Mouse (Mus musculus): ENCODE measurements around the gene Prokr2. TPM values are rescaled to one million over a fixed set of nuclear protein-coding genes. Genes with fewer than 3 reads are reported as not detected.

Prokr2 gene
- polyA plus RNA-seq, 1 experiment, result not detected

DNA sequence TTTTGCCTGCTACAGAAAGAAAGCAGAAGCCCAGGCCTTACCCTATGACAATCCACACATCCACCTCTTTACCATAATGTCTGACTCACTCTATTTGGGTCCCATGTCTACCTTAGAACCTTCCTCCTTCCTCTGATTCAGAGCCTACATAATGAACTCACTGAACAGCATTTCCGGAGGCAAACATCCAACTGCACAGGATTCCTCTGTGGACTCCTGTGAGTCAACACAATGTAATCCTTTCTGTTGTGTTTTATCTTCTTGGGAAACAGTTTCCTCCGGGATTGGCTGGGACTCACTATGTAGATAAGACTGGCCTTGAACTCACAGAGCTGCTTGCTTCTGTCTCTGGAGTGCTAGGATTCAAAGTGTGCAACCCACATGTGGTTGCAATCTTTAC is 44.9 kb downstream of the Prokr2 start:
- H3K4me3 ChIP-seq, result no peak overlapping the region
- H3ac ChIP-seq (ENCODE audit: control insufficient read depth, insufficient read length), result no peak overlapping the region
- no peaks in the 10 kb centered on the region for H3K36me3 ChIP-seq (ENCODE audit: control insufficient read depth, insufficient read depth)
- H3K27me3 ChIP-seq (ENCODE audit: control insufficient read depth, insufficient read depth, insufficient read length), result no peaks in the 10 kb centered on the region
- H3K4me2 ChIP-seq (ENCODE audit: low read depth), result no peak overlapping the region
- no peaks in the 10 kb centered on the region for H3K79me2 ChIP-seq (ENCODE audit: control insufficient read depth, insufficient read depth)
- no peak for TF ChIP-seq E2F4 (IDR thresholded peaks at IDR 0.05; ENCODE audit: insufficient read depth)
- TF ChIP-seq POLR2A (IDR thresholded peaks at IDR 0.05; ENCODE audit: insufficient read length, low read depth), result no peak
- TF ChIP-seq TCF3 (IDR thresholded peaks at IDR 0.05; ENCODE audit: insufficient read length, low read depth), result no peak
- no peak for TF ChIP-seq POLR2AphosphoS2 (IDR thresholded peaks at IDR 0.05; ENCODE audit: insufficient read length, low read depth)
- TF ChIP-seq MYOG (IDR thresholded peaks at IDR 0.05; ENCODE audit: control insufficient read depth in 1 of 3, insufficient read depth in 1 of 3, insufficient read length in 2 of 3, low read depth in 2 of 3), result no peak
- TF ChIP-seq USF1 (IDR thresholded peaks at IDR 0.05; ENCODE audit: low read depth), result no peak
- TF ChIP-seq REST (IDR thresholded peaks at IDR 0.05; ENCODE audit: insufficient read depth, insufficient read length), result no peak
- TF ChIP-seq TCF12 (IDR thresholded peaks at IDR 0.05; ENCODE audit: insufficient read depth, poor library complexity, severe bottlenecking), result no peak
- TF ChIP-seq CEBPB (IDR thresholded peaks at IDR 0.05; ENCODE audit: insufficient read depth, poor library complexity, severe bottlenecking), result no peak
- no peak for TF ChIP-seq MYOD1 (IDR thresholded peaks at IDR 0.05; ENCODE audit: control insufficient read depth in 1 of 3, insufficient read length in 2 of 3, low read depth in 2 of 3)
- no peak for TF ChIP-seq MAX (IDR thresholded peaks at IDR 0.05; ENCODE audit: low read depth)
- TF ChIP-seq SRF (IDR thresholded peaks at IDR 0.05; ENCODE audit: control insufficient read depth, insufficient read length, low read depth), result no peak

DNA sequence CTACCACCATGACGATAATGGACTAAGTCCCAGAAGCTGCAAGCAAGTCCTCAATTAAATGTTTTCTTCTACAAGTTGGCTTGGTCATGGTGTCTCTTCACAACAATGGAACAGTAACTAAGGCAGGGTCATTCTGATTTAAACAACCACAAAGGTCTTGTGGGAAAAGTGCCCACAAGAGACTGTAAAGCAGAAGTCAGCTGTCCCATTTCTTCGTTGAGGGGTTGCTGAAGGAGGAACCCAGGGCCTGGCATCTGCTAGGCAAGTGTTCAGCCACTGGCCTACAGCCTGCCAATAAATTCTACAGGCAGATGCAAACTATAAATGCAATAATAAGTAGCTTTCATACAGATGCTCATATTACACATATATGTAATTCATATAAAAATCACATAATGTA is 48.0 kb downstream of the Prokr2 start:
- no peak overlapping the region for H3ac ChIP-seq (ENCODE audit: control insufficient read depth, insufficient read length)
- H3K27me3 ChIP-seq (ENCODE audit: control insufficient read depth, insufficient read depth, insufficient read length), result no peaks in the 10 kb centered on the region
- H3K4me2 ChIP-seq (ENCODE audit: low read depth), result no peak overlapping the region
- TF ChIP-seq POLR2A (IDR thresholded peaks at IDR 0.05; ENCODE audit: insufficient read length, low read depth) (no peak), POLR2AphosphoS2 (IDR thresholded peaks at IDR 0.05; ENCODE audit: insufficient read length, low read depth) (no peak), SRF (IDR thresholded peaks at IDR 0.05; ENCODE audit: control insufficient read depth, insufficient read length, low read depth) (no peak), CEBPB (IDR thresholded peaks at IDR 0.05; ENCODE audit: insufficient read depth, poor library complexity, severe bottlenecking) (no peak), MAX (IDR thresholded peaks at IDR 0.05; ENCODE audit: low read depth) (no peak), REST (IDR thresholded peaks at IDR 0.05; ENCODE audit: insufficient read depth, insufficient read length) (no peak), TCF3 (IDR thresholded peaks at IDR 0.05; ENCODE audit: insufficient read length, low read depth) (no peak), USF1 (IDR thresholded peaks at IDR 0.05; ENCODE audit: low read depth) (no peak)
- no peaks in the 10 kb centered on the region for H3K79me2 ChIP-seq (ENCODE audit: control insufficient read depth, insufficient read depth)
- no peak overlapping the region for H3K4me3 ChIP-seq
- H3K36me3 ChIP-seq (ENCODE audit: control insufficient read depth, insufficient read depth), result no peaks in the 10 kb centered on the region

- Histone ChIP-seq H3K79me2 (ENCODE audit: control insufficient read depth, insufficient read depth) (no peaks in the 10 kb centered on the region), H3ac (ENCODE audit: control insufficient read depth, insufficient read length) (no peak overlapping the region)
- TF ChIP-seq REST (IDR thresholded peaks at IDR 0.05; ENCODE audit: insufficient read depth, insufficient read length) (no peak), POLR2AphosphoS2 (IDR thresholded peaks at IDR 0.05; ENCODE audit: insufficient read length, low read depth) (no peak), MAX (IDR thresholded peaks at IDR 0.05; ENCODE audit: low read depth) (no peak), TCF12 (IDR thresholded peaks at IDR 0.05; ENCODE audit: insufficient read depth, poor library complexity, severe bottlenecking) (no peak), POLR2A (IDR thresholded peaks at IDR 0.05; ENCODE audit: insufficient read length, low read depth) (no peak), SRF (IDR thresholded peaks at IDR 0.05; ENCODE audit: control insufficient read depth, insufficient read length, low read depth) (no peak), CEBPB (IDR thresholded peaks at IDR 0.05; ENCODE audit: insufficient read depth, poor library complexity, severe bottlenecking) (peak; percentile 38; the same call in 1 of the 2 replicates)
Observed at GRCm38 (mm10) chr2:132323541-132323940, 61.7 kb downstream of the Prokr2 start.

GRCm38 (mm10) chr2:132320516-132320915 is 64.7 kb downstream of the Prokr2 start:
- TF ChIP-seq POLR2AphosphoS2 (IDR thresholded peaks at IDR 0.05; ENCODE audit: insufficient read length, low read depth) (no peak), SRF (IDR thresholded peaks at IDR 0.05; ENCODE audit: control insufficient read depth, insufficient read length, low read depth) (no peak), MAX (IDR thresholded peaks at IDR 0.05; ENCODE audit: low read depth) (no peak), MYOG (IDR thresholded peaks at IDR 0.05; ENCODE audit: control insufficient read depth in 1 of 3, insufficient read depth in 1 of 3, insufficient read length in 2 of 3, low read depth in 2 of 3) (no peak), REST (IDR thresholded peaks at IDR 0.05; ENCODE audit: insufficient read depth, insufficient read length) (no peak), USF1 (IDR thresholded peaks at IDR 0.05; ENCODE audit: low read depth) (no peak), CEBPB (IDR thresholded peaks at IDR 0.05; ENCODE audit: insufficient read depth, poor library complexity, severe bottlenecking) (no peak), POLR2A (IDR thresholded peaks at IDR 0.05; ENCODE audit: insufficient read length, low read depth) (no peak), MYOD1 (IDR thresholded peaks at IDR 0.05; ENCODE audit: control insufficient read depth in 1 of 3, insufficient read length in 2 of 3, low read depth in 2 of 3) (no peak), E2F4 (IDR thresholded peaks at IDR 0.05; ENCODE audit: insufficient read depth) (no peak), TCF12 (IDR thresholded peaks at IDR 0.05; ENCODE audit: insufficient read depth, poor library complexity, severe bottlenecking) (no peak), TCF3 (IDR thresholded peaks at IDR 0.05; ENCODE audit: insufficient read length, low read depth) (no peak)
- Histone ChIP-seq H3K4me3 (no peak overlapping the region), H3K36me3 (ENCODE audit: control insufficient read depth, insufficient read depth) (no peaks in the 10 kb centered on the region), H3K27me3 (ENCODE audit: control insufficient read depth, insufficient read depth, insufficient read length) (peaks cover 3% of the 10 kb centered on the region), H3K79me2 (ENCODE audit: control insufficient read depth, insufficient read depth) (no peaks in the 10 kb centered on the region), H3ac (ENCODE audit: control insufficient read depth, insufficient read length) (no peak overlapping the region), H3K4me2 (ENCODE audit: low read depth) (no peak overlapping the region)

More at GRCm38 (mm10) chr2:132323541-132323940, 61.7 kb downstream of the Prokr2 start:
- H3K27me3 ChIP-seq (ENCODE audit: control insufficient read depth, insufficient read depth, insufficient read length), result peaks cover 9% of the 10 kb centered on the region
- no peak overlapping the region for H3K4me3 ChIP-seq
- no peaks in the 10 kb centered on the region for H3K36me3 ChIP-seq (ENCODE audit: control insufficient read depth, insufficient read depth)
- H3K4me2 ChIP-seq (ENCODE audit: low read depth), result no peak overlapping the region

DNA sequence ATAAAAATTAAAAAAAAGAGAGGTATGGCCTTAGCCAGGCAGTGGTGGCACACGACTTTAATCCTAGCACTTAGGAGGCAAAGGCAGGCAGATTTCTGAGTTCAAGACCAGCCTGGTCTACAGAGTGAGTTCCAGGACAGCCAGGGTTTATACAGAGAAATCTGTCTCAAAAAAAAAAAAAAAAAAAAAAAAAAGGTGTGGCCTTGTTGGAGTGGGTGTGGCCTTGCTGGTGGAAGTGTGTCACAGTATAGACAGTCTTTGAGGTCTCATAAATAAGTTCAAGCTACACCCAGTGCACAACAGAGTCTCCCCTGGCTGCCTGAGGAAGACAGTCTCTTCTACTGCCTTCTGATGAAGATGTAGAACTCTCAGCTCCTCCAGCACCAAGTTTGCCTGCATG is 68.1 kb downstream of the Prokr2 start:
- H3K27me3 ChIP-seq (ENCODE audit: control insufficient read depth, insufficient read depth, insufficient read length), result no peaks in the 10 kb centered on the region
- H3K4me2 ChIP-seq (ENCODE audit: low read depth), result no peak overlapping the region
- H3K36me3 ChIP-seq (ENCODE audit: control insufficient read depth, insufficient read depth), result no peaks in the 10 kb centered on the region
- TF ChIP-seq POLR2A (IDR thresholded peaks at IDR 0.05; ENCODE audit: insufficient read length, low read depth) (no peak), MYOG (IDR thresholded peaks at IDR 0.05; ENCODE audit: control insufficient read depth in 1 of 3, insufficient read depth in 1 of 3, insufficient read length in 2 of 3, low read depth in 2 of 3) (no peak), USF1 (IDR thresholded peaks at IDR 0.05; ENCODE audit: low read depth) (no peak), MAX (IDR thresholded peaks at IDR 0.05; ENCODE audit: low read depth) (no peak), TCF3 (IDR thresholded peaks at IDR 0.05; ENCODE audit: insufficient read length, low read depth) (no peak), CEBPB (IDR thresholded peaks at IDR 0.05; ENCODE audit: insufficient read depth, poor library complexity, severe bottlenecking) (no peak)
- H3K4me3 ChIP-seq, result no peak overlapping the region
- no peaks in the 10 kb centered on the region for H3K79me2 ChIP-seq (ENCODE audit: control insufficient read depth, insufficient read depth)
- no peak overlapping the region for H3ac ChIP-seq (ENCODE audit: control insufficient read depth, insufficient read length)

All from myocyte (in vitro differentiated cells).